Mouse (Mus musculus): Measurements from ENCODE around the gene Trim10. TPM values are rescaled to one million over a fixed set of nuclear protein-coding genes. Genes with fewer than 3 reads are reported as not detected.

Trim10 gene
- polyA plus RNA-seq, 1 experiment from 2014 or later = 3.6 TPM

DNA sequence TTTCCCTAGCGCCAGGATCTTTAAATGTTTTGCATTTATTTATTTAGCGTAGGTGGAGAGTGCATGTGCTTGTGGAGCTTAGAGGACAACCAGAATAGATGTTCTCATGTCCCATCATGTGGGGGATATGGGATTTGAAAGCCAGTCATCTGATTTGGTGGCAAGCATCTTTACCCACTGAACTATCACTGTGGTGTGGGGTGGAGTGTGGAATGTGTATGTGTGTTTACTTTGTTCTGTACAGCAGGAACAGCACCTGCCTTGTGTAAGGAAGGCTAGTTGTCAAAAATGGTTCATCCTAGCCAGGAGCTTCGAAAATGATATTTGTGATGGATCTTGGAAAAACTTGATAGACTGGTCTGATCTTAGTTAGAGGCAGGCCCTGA lies 33.0 kb upstream of the Trim10 start:
- H3K36me3 ChIP-seq (ENCODE audit: control insufficient read depth, insufficient read depth, low read length) = no peaks in the 10 kb centered on the region
- no peaks in the 10 kb centered on the region for H3K27me3 ChIP-seq (replicated peaks; ENCODE audit: control insufficient read depth, insufficient read depth, low read length)
- H3K9me3 ChIP-seq (ENCODE audit: control insufficient read depth, low read length) = no peaks in the 10 kb centered on the region
- peak overlapping the region; percentile 92 for H3K9ac ChIP-seq (ENCODE audit: low read depth, low read length)
- ATAC-seq (ENCODE audit: low read depth) (no peak; the same call in 1 of the 2 replicates), DNase-seq (ENCODE audit: low spot score) (peak; percentile 3)
- H3K4me3 ChIP-seq (ENCODE audit: low read depth, low read length) = peak overlapping the region; percentile 71
- WGBS = 13% methylated on average over 3 of the region's 3 CpGs
- peak overlapping the region; percentile 95 for H3K27ac ChIP-seq (replicated peaks; ENCODE audit: low read depth, low read length)
- H3K4me1 ChIP-seq (ENCODE audit: control insufficient read depth, insufficient read depth, low read length) = 0 out of 2 replicates have a peak, but pooled peaks cover 3% of the 10 kb centered on the region
- peak overlapping the region; percentile 70 for H3K4me2 ChIP-seq (ENCODE audit: low read depth, low read length)

DNA sequence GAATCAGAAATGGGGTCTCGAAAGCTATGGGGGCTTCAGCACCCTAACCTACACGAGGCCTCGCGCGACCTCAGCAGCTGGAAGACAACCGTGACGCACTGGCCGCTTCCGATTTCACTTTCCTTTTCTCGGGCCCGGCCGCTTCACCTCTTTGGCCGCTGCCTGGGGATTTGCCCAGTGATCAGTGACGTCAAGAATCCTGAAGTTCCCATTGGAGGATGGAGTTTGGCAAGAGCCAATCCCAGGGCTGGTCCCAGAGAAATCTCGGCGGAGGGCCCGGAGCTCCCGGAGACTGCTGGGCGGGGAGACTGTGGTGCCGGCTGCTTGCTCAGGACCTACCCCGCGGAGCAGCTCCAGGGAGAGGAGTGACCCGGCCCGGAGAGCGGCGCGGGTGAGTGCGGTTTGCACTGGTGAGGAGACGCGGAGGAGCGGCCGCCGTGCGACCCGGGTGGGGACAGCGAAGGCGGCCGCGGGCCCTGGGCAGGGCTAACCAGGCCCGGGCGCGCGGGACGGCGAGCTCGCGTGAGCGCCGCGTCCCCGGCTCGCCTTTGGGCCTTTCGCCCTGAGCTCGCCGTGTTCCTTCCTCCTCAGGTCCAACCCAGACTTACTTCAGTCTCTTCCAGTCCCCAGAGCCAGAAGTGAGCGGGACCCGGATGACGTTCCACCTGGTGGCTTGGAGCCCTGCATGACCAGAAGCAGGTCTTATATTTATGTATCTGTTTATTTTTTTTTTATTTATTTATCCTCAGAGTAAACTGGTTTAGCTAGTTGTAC lies 32.3 kb upstream of the Trim10 start, which contains the start of gene Trim26:
Trim26 (plus strand) TSS at position 261 of the 774 bp plus-strand sequence.
- Histone ChIP-seq H3K27ac (replicated peaks; ENCODE audit: low read depth, low read length) (peak within 1 kb of the TSS; percentile 95), H3K9ac (ENCODE audit: low read depth, low read length) (peak within 1 kb of the TSS; percentile 92), H3K4me3 (ENCODE audit: low read depth, low read length) (peak within 1 kb of the TSS; percentile 71), H3K9me3 (ENCODE audit: control insufficient read depth, low read length) (no peaks in the 10 kb centered on the region), H3K4me2 (ENCODE audit: low read depth, low read length) (peak within 1 kb of the TSS; percentile 70), H3K4me1 (ENCODE audit: control insufficient read depth, insufficient read depth, low read length) (0 out of 2 replicates have a peak, but pooled peaks cover 3% of the 10 kb centered on the region), H3K36me3 (ENCODE audit: control insufficient read depth, insufficient read depth, low read length) (no peaks in the 10 kb centered on the region), H3K27me3 (replicated peaks; ENCODE audit: control insufficient read depth, insufficient read depth, low read length) (no peaks in the 10 kb centered on the region)
- ATAC-seq (ENCODE audit: low read depth) (peak; percentile 99), DNase-seq (ENCODE audit: low spot score) (peak; percentile 98)
- 1% methylated on average over 17 of the region's 58 CpGs for WGBS

GRCm38 (mm10) chr17:36839001-36839400 lies 30.4 kb upstream of the Trim10 start:
- DNase-seq (ENCODE audit: low spot score) (no peak), ATAC-seq (ENCODE audit: low read depth) (no peak)
- Histone ChIP-seq H3K4me1 (ENCODE audit: control insufficient read depth, insufficient read depth, low read length) (0 out of 2 replicates have a peak, but pooled peaks cover 3% of the 10 kb centered on the region), H3K9ac (ENCODE audit: low read depth, low read length) (no peak overlapping the region), H3K4me3 (ENCODE audit: low read depth, low read length) (no peak overlapping the region), H3K27ac (replicated peaks; ENCODE audit: low read depth, low read length) (no peak overlapping the region), H3K9me3 (ENCODE audit: control insufficient read depth, low read length) (no peaks in the 10 kb centered on the region), H3K27me3 (replicated peaks; ENCODE audit: control insufficient read depth, insufficient read depth, low read length) (no peaks in the 10 kb centered on the region), H3K4me2 (ENCODE audit: low read depth, low read length) (no peak overlapping the region), H3K36me3 (ENCODE audit: control insufficient read depth, insufficient read depth, low read length) (no peaks in the 10 kb centered on the region)
- 74% methylated on average over 5 of the region's 5 CpGs for WGBS

DNA sequence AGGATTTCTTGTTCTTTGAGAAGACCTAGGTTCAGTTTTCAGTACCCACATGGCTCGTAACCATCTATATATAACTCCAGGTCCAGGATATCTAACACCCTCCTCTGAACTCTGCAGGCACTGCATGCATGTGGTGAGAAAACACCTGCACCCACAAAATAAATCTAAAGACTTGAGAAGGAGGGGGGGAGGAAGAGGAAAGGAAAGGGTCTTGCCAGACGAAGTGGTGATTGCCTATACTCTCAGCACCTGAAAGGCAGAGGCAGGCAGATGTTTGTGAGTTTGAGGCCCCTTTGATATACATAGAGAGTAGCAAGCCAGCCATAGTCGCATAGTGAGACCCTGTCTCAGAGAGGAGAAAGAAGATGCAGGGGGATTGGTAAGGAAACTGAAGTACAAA lies 29.4 kb upstream of the Trim10 start:
- Histone ChIP-seq H3K9ac (ENCODE audit: low read depth, low read length) (no peak overlapping the region), H3K9me3 (ENCODE audit: control insufficient read depth, low read length) (no peaks in the 10 kb centered on the region), H3K4me1 (ENCODE audit: control insufficient read depth, insufficient read depth, low read length) (0 out of 2 replicates have a peak, but pooled peaks cover 3% of the 10 kb centered on the region), H3K4me3 (ENCODE audit: low read depth, low read length) (no peak overlapping the region), H3K27ac (replicated peaks; ENCODE audit: low read depth, low read length) (no peak overlapping the region), H3K27me3 (replicated peaks; ENCODE audit: control insufficient read depth, insufficient read depth, low read length) (no peaks in the 10 kb centered on the region), H3K4me2 (ENCODE audit: low read depth, low read length) (no peak overlapping the region), H3K36me3 (ENCODE audit: control insufficient read depth, insufficient read depth, low read length) (no peaks in the 10 kb centered on the region)
- no peak for DNase-seq (ENCODE audit: low spot score)
- 84% methylated on average over 3 of the region's 3 CpGs for WGBS
- ATAC-seq (ENCODE audit: low read depth) = no peak

DNA sequence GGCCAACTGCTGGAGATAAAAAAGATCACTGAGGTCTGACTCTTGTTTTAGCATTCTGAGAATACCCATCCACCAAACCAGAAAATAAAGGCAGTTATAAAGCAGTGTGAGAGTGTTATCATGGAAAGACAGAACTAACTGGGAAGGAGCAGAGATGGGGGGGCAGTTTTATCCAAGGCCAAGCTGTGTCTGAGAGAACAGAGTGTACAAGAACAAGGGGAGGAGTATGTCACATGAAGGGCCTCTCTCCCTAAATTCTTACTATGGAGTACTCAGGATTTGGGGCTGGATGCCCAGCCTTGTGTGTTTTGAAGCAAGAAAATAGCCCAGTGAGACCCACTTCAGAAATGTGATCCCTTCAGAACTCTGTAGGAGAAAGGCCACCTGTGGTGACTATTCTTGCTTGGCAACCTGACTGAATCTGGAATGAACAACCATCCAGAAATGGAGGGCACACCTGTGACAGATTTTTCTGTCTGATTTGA lies 28.4 kb upstream of the Trim10 start:
- 0 out of 2 replicates have a peak, but pooled peaks cover 3% of the 10 kb centered on the region for H3K4me1 ChIP-seq (ENCODE audit: control insufficient read depth, insufficient read depth, low read length)
- H3K36me3 ChIP-seq (ENCODE audit: control insufficient read depth, insufficient read depth, low read length) = no peaks in the 10 kb centered on the region
- H3K9me3 ChIP-seq (ENCODE audit: control insufficient read depth, low read length) = no peaks in the 10 kb centered on the region
- no peak overlapping the region for H3K27ac ChIP-seq (replicated peaks; ENCODE audit: low read depth, low read length)
- no peak for DNase-seq (ENCODE audit: low spot score)
- H3K4me3 ChIP-seq (ENCODE audit: low read depth, low read length) = no peak overlapping the region
- no peak overlapping the region for H3K4me2 ChIP-seq (ENCODE audit: low read depth, low read length)
- no peaks in the 10 kb centered on the region for H3K27me3 ChIP-seq (replicated peaks; ENCODE audit: control insufficient read depth, insufficient read depth, low read length)
- no peak for ATAC-seq (ENCODE audit: low read depth)
- H3K9ac ChIP-seq (ENCODE audit: low read depth, low read length) = no peak overlapping the region

DNA sequence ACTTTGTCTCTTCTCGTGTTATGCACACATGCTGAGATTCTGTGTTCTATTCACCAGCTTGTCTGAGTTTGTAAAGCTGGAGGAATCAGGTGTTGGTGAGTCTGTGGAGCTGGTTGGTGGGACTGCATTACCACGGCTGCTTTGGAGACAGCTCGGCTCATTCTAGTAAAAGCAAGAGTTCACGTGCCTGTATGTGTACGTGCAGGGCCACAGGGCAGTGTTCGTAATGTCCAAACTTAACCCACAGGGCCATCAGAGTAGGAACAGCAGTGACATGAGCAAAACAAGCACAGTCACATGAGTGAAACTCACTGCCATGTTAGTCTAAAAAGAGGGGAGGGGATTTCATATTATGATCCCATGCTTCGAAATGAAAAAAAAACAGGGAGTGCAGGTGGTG lies 25.7 kb upstream of the Trim10 start:
- DNase-seq (ENCODE audit: low spot score) = no peak
- Histone ChIP-seq H3K4me3 (ENCODE audit: low read depth, low read length) (no peak overlapping the region), H3K27me3 (replicated peaks; ENCODE audit: control insufficient read depth, insufficient read depth, low read length) (no peaks in the 10 kb centered on the region), H3K4me2 (ENCODE audit: low read depth, low read length) (no peak overlapping the region), H3K4me1 (ENCODE audit: control insufficient read depth, insufficient read depth, low read length) (no peaks in the 10 kb centered on the region), H3K9ac (ENCODE audit: low read depth, low read length) (no peak overlapping the region), H3K36me3 (ENCODE audit: control insufficient read depth, insufficient read depth, low read length) (no peaks in the 10 kb centered on the region), H3K27ac (replicated peaks; ENCODE audit: low read depth, low read length) (no peak overlapping the region), H3K9me3 (ENCODE audit: control insufficient read depth, low read length) (no peaks in the 10 kb centered on the region)
- no peak for ATAC-seq (ENCODE audit: low read depth)
- WGBS = 85% methylated on average over 7 of the region's 7 CpGs

- H3K9me3 ChIP-seq (ENCODE audit: control insufficient read depth, low read length) = no peaks in the 10 kb centered on the region
- no peak overlapping the region for H3K9ac ChIP-seq (ENCODE audit: low read depth, low read length)
- no peaks in the 10 kb centered on the region for H3K27me3 ChIP-seq (replicated peaks; ENCODE audit: control insufficient read depth, insufficient read depth, low read length)
- H3K4me2 ChIP-seq (ENCODE audit: low read depth, low read length) = no peak overlapping the region
- ATAC-seq (ENCODE audit: low read depth) (no peak), DNase-seq (ENCODE audit: low spot score) (peak; percentile 4)
- H3K36me3 ChIP-seq (ENCODE audit: control insufficient read depth, insufficient read depth, low read length) = no peaks in the 10 kb centered on the region
- no peak overlapping the region for H3K4me3 ChIP-seq (ENCODE audit: low read depth, low read length)
- H3K4me1 ChIP-seq (ENCODE audit: control insufficient read depth, insufficient read depth, low read length) = no peaks in the 10 kb centered on the region
- H3K27ac ChIP-seq (replicated peaks; ENCODE audit: low read depth, low read length) = no peak overlapping the region
Observed at GRCm38 (mm10) chr17:36844286-36844719, 25.1 kb upstream of the Trim10 start.

- H3K4me1 ChIP-seq (ENCODE audit: control insufficient read depth, insufficient read depth, low read length) = no peaks in the 10 kb centered on the region
- H3K4me3 ChIP-seq (ENCODE audit: low read depth, low read length) = no peak overlapping the region
- no peaks in the 10 kb centered on the region for H3K9me3 ChIP-seq (ENCODE audit: control insufficient read depth, low read length)
- H3K27ac ChIP-seq (replicated peaks; ENCODE audit: low read depth, low read length) = no peak overlapping the region
- no peaks in the 10 kb centered on the region for H3K27me3 ChIP-seq (replicated peaks; ENCODE audit: control insufficient read depth, insufficient read depth, low read length)
- no peak for ATAC-seq (ENCODE audit: low read depth)
- WGBS = 64% methylated on average over 1 of the region's 1 CpGs
- no peak overlapping the region for H3K9ac ChIP-seq (ENCODE audit: low read depth, low read length)
- no peak overlapping the region for H3K4me2 ChIP-seq (ENCODE audit: low read depth, low read length)
- DNase-seq (ENCODE audit: low spot score) = no peak
- H3K36me3 ChIP-seq (ENCODE audit: control insufficient read depth, insufficient read depth, low read length) = no peaks in the 10 kb centered on the region
Observed at GRCm38 (mm10) chr17:36844725-36845124, 24.6 kb upstream of the Trim10 start.

DNA sequence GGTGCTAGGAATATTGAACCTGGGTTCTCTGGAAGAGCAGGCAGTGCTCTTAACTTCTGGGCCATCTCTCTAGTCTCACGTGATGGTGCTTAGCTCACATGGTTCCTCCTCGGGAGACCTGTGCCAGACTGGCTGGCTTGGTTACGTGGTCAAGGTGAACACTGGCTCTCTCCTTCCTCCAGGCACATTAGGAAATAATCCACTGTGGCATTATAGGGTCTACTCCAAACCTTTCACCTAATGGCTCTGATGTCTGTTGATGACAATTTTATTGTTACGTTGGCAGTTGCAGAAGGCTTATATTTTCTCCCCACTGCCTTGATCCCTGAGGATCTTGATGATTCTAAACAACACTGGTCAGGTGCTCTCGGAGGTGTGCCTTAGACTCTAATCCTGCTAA lies 20.5 kb upstream of the Trim10 start:
- H3K4me2 ChIP-seq (ENCODE audit: low read depth, low read length) = no peak overlapping the region
- peaks cover 32% of the 10 kb centered on the region for H3K36me3 ChIP-seq (ENCODE audit: control insufficient read depth, insufficient read depth, low read length)
- no peaks in the 10 kb centered on the region for H3K27me3 ChIP-seq (replicated peaks; ENCODE audit: control insufficient read depth, insufficient read depth, low read length)
- DNase-seq (ENCODE audit: low spot score) (no peak), ATAC-seq (ENCODE audit: low read depth) (no peak; the same call in 1 of the 2 replicates)
- no peaks in the 10 kb centered on the region for H3K9me3 ChIP-seq (ENCODE audit: control insufficient read depth, low read length)
- H3K4me1 ChIP-seq (ENCODE audit: control insufficient read depth, insufficient read depth, low read length) = no peaks in the 10 kb centered on the region
- 76% methylated on average over 5 of the region's 5 CpGs for WGBS
- H3K4me3 ChIP-seq (ENCODE audit: low read depth, low read length) = no peak overlapping the region
- no peak overlapping the region for H3K9ac ChIP-seq (ENCODE audit: low read depth, low read length)
- no peak overlapping the region for H3K27ac ChIP-seq (replicated peaks; ENCODE audit: low read depth, low read length)

All from embryonic facial prominence, embryonic 14.5 days (tissue).